Mouse (Mus musculus) small intestine, adult 2 months (tissue): ENCODE measurements around the gene Map4k2.

Experiments
- CTCF ChIP-seq: fragments of 200-500 bp; IDR thresholded peaks from 2 replicates; pipeline ENCODE4 v1.5.1; 2012; ENCODE audit warnings: low read depth, mild to moderate bottlenecking, control low read depth, inconsistent platforms, low read length, moderate library complexity, mixed read lengths; ENCODE audit not compliant: insufficient replicate concordance, insufficient read length; ENCODE audit errors: extremely low read depth
- POLR2A ChIP-seq: fragments of 200-500 bp; IDR thresholded peaks from 2 replicates; pipeline ENCODE4 v1.6.1; 2012; ENCODE audit warnings: low read depth, mild to moderate bottlenecking, control low read depth, inconsistent platforms, low read length, moderate library complexity

DNA sequence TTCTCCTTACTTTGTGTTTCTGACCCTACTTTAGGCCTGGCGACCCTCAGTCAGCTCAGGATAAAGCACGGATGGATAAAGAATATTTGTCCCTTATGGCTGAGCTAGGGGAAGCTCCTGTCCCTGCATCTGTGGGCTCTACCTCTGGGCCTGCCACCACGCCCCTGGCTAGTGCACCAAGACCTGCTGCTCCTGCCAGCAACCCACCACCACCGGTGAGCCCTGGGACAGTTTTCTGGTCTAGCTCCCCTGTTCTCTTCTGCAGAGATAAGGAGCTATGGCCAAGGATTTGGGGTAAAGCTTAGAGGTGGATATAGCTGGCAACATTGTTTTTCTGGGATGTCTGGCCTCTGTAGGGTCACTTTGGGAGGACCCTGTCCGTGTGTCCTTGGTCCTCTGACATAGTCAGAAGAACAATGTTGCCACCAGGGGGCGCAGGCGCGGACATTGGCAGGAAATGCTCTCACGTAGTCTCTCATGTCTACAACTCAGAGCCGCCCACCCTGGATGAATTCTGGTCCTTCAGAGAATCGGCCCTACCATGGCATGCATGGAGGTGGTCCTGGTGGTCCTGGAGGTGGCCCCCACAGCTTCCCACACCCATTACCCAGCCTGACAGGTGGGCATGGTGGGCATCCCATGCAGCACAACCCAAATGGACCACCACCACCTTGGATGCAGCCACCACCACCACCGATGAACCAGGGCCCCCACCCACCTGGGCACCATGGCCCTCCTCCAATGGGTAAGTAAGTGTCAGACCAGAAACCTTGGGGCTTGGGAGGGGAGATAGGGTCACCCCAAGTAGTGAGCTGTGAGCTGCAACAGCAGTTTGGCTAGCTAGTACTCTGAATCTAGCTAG, 32.8 kb downstream of the Map4k2 start:
- TF ChIP-seq CTCF, result peak; percentile 75
- TF ChIP-seq POLR2A, result no peak; the same call in 1 of the 2 replicates
